Mouse (Mus musculus): ENCODE data around the gene Lgals3bp. TPM values are rescaled to one million over a fixed set of nuclear protein-coding genes. Genes with fewer than 3 reads are reported as not detected.

Lgals3bp gene
- total and polyA plus RNA-seq, 3 experiments, result 3.0 to 18.3 TPM; not detected in 1

DNA sequence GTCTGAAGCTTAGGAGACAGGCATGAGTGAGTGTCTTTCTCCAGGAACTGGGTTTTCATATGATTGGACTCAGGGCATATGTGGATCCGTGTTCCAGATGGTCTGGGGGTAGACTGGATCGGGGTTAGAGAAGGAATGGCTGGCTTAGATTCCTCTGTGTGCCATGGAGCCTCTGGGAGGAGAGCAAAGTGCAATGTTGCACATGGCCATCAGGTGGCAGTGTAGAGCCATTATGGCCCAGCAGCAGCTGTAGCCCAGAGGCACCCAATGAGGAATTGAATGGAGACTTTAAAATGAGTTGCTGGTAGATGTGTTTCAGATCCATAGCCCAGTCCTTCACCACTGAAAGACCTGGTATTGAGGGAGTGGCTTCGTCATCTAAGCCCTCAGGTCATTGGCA lies 44.0 kb upstream of the Lgals3bp start:
- no peaks in the 10 kb centered on the region for H3K36me3 ChIP-seq (ENCODE audit: control insufficient read depth in 1 of 2, insufficient read depth in 2 of 2, low read length in 2 of 2)
- H3K4me1 ChIP-seq (ENCODE audit: control insufficient read depth in 1 of 2, insufficient read depth in 2 of 2, low read length in 2 of 2), result no peaks in the 10 kb centered on the region
- H3K9me3 ChIP-seq (replicated peaks; ENCODE audit: insufficient read depth, low read length), result no peaks in the 10 kb centered on the region
- H3K9ac ChIP-seq (ENCODE audit: control insufficient read depth, low read depth, low read length, poor library complexity, severe bottlenecking), result no peak overlapping the region
- H3K27ac ChIP-seq (ENCODE audit: control insufficient read depth, low read depth, low read length), result no peak overlapping the region
- H3K4me3 ChIP-seq (ENCODE audit: control insufficient read depth in 1 of 2, insufficient read depth in 1 of 2, low read depth in 2 of 2, low read length in 2 of 2), result no peak overlapping the region
- DNase-seq (ENCODE audit: low read depth, low spot score), result peak; percentile 79
- TF ChIP-seq ETS1 (IDR thresholded peaks at IDR 0.05; ENCODE audit: low read depth, low read length) (no peak), MAX (IDR thresholded peaks at IDR 0.05; ENCODE audit: low read length) (peak; percentile 66; the same call in 1 of the 2 replicates), GABPA (IDR thresholded peaks at IDR 0.05; ENCODE audit: low read depth, low read length) (no peak), BHLHE40 (IDR thresholded peaks at IDR 0.05; ENCODE audit: borderline replicate concordance, low read depth, low read length) (no peak), ZC3H11A (IDR thresholded peaks at IDR 0.05; ENCODE audit: low read depth, low read length) (peak; percentile 99), TCF12 (IDR thresholded peaks at IDR 0.05; ENCODE audit: low read depth, low read length) (peak; percentile 14; the same call in 1 of the 2 replicates), SIN3A (IDR thresholded peaks at IDR 0.05; ENCODE audit: low read length) (peak; percentile 54; the same call in 1 of the 2 replicates), E2F4 (IDR thresholded peaks at IDR 0.05; ENCODE audit: borderline replicate concordance, low read depth, low read length) (no peak), CTCF (IDR thresholded peaks at IDR 0.05 in 2 of 3, conservative IDR thresholded peaks at IDR 0.05 in 1 of 3; ENCODE audit: control insufficient read depth in 1 of 3, insufficient read depth in 1 of 3, low read depth in 2 of 3, low read length in 3 of 3, poor library complexity in 1 of 3, severe bottlenecking in 1 of 3) (peak; percentile 98 to 99 (median 98)), ELF1 (IDR thresholded peaks at IDR 0.05; ENCODE audit: low read depth, low read length) (no peak), NRF1 (IDR thresholded peaks at IDR 0.05; ENCODE audit: insufficient read depth, low read depth, low read length, poor library complexity, severe bottlenecking) (0 out of 2 replicates have a peak, but pooled peaks have one; percentile 12), SMC3 (IDR thresholded peaks at IDR 0.05; ENCODE audit: low read depth, low read length) (peak; percentile 99), UBTF (IDR thresholded peaks at IDR 0.05; ENCODE audit: borderline replicate concordance, insufficient read depth, low read depth, low read length) (no peak), TAL1 (IDR thresholded peaks at IDR 0.05; ENCODE audit: low read length) (no peak), POLR2A (IDR thresholded peaks at IDR 0.05; ENCODE audit: control insufficient read depth in 1 of 2, insufficient read depth in 1 of 2, low read depth in 1 of 2, low read length in 2 of 2, poor library complexity in 1 of 2) (no peak), MAZ (IDR thresholded peaks at IDR 0.05; ENCODE audit: low read depth, low read length) (peak; percentile 77), RAD21 (IDR thresholded peaks at IDR 0.05; ENCODE audit: low read depth, low read length) (peak; percentile 99)
- H3K79me2 ChIP-seq (ENCODE audit: control insufficient read depth, insufficient read depth, low read length, poor library complexity), result no peaks in the 10 kb centered on the region
- H3K27me3 ChIP-seq (ENCODE audit: control insufficient read depth in 1 of 2, insufficient read depth in 2 of 2, low read length in 2 of 2), result no peaks in the 10 kb centered on the region

DNA sequence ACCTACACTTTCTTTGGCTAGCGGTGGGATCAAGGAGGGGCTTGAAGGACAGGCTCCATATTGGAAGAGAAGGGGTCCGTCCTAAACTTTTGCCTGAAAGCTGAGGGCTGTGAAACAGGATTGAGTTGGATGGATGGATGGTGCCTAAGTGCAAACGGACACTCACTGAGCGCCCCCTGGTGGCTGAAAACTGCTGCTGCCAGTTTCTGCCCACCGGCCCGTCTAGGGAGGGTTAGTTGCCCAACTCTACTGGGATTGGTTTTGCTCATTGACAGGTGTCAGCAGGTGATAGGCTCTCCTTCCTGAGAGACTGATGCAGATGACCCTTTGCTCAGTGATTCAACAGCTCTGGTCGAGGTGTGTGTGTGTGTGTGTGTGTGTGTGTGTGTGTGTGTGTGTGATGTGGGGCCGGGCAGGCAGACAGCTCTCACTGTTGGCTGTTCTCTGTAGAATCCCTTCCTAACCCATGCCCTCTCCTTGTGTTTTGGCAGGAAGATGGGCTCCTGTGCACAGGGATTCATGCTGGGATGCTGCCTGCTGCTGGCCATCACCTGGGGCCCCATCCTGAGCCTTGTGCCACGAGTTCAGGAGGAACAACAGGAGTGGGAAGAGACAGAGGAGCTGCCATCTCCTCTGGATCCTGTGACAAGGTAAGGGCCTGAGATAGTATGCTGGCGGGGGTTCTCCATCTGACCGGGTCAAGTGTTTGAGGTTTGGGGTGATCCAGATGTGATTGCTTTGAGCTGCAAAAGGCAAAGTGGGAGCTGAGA lies 41.5 kb upstream of the Lgals3bp start:
- Histone ChIP-seq H3K9me3 (replicated peaks; ENCODE audit: insufficient read depth, low read length) (no peaks in the 10 kb centered on the region), H3K4me1 (ENCODE audit: control insufficient read depth in 1 of 2, insufficient read depth in 2 of 2, low read length in 2 of 2) (no peaks in the 10 kb centered on the region), H3K27ac (ENCODE audit: control insufficient read depth, low read depth, low read length) (no peak overlapping the region), H3K79me2 (ENCODE audit: control insufficient read depth, insufficient read depth, low read length, poor library complexity) (no peaks in the 10 kb centered on the region), H3K27me3 (ENCODE audit: control insufficient read depth in 1 of 2, insufficient read depth in 2 of 2, low read length in 2 of 2) (peaks cover 2 to 5% of the 10 kb centered on the region in 2 experiments; a peak in 3 of 4 replicates), H3K9ac (ENCODE audit: control insufficient read depth, low read depth, low read length, poor library complexity, severe bottlenecking) (no peak overlapping the region), H3K4me3 (ENCODE audit: control insufficient read depth in 1 of 2, insufficient read depth in 1 of 2, low read depth in 2 of 2, low read length in 2 of 2) (no peak overlapping the region), H3K36me3 (ENCODE audit: control insufficient read depth in 1 of 2, insufficient read depth in 2 of 2, low read length in 2 of 2) (no peaks in the 10 kb centered on the region)
- peak; percentile 86 for TF ChIP-seq SMC3 (IDR thresholded peaks at IDR 0.05; ENCODE audit: low read depth, low read length)
- peak; percentile 61 for TF ChIP-seq ZC3H11A (IDR thresholded peaks at IDR 0.05; ENCODE audit: low read depth, low read length)
- TF ChIP-seq CHD2 (IDR thresholded peaks at IDR 0.05; ENCODE audit: low read length), result no peak
- TF ChIP-seq RAD21 (IDR thresholded peaks at IDR 0.05; ENCODE audit: low read depth, low read length), result peak; percentile 64
- TF ChIP-seq CTCF (IDR thresholded peaks at IDR 0.05 in 2 of 3, conservative IDR thresholded peaks at IDR 0.05 in 1 of 3; ENCODE audit: control insufficient read depth in 1 of 3, insufficient read depth in 1 of 3, low read depth in 2 of 3, low read length in 3 of 3, poor library complexity in 1 of 3, severe bottlenecking in 1 of 3), result peak; percentile 71 to 73 (median 72)
- peak; percentile 68 for DNase-seq (ENCODE audit: low read depth, low spot score)

Data from MEL (cell line).